Mouse (Mus musculus): ENCODE measurements around the gene Serinc2.

The Serinc2 gene

GRCm38 (mm10) chr4:130296243-130296965, 17.4 kb upstream of the Serinc2 start:
- DNase-seq, result no peak

- no peak for DNase-seq
Measured at GRCm38 (mm10) chr4:130295047-130295745, 16.2 kb upstream of the Serinc2 start.

- DNase-seq, result no peak
Measured at GRCm38 (mm10) chr4:130294513-130294912, 15.5 kb upstream of the Serinc2 start.

- DNase-seq, result peak; percentile 86 to 90
Measured at GRCm38 (mm10) chr4:130292271-130292670, 13.3 kb upstream of the Serinc2 start.

DNA sequence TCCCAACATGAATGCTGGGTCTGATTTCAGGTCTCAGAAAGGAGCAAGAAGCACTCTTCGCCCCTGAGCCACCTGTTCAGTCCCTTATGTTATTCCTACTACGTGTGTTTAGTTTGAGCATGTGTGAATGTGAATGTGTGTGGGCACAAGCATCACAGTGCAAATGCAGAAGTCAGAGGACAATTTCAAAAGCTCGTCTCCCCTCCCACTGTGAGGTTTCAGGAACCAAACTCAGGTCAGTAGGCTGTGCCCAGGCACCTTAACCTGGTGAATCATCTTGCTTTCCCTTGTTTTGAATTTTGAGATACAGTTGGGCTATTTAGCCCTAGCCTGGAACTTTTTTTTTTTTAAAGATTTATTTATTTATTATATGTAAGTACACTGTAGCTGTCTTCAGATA, 10.8 kb upstream of the Serinc2 start:
- DNase-seq, result no peak

DNA sequence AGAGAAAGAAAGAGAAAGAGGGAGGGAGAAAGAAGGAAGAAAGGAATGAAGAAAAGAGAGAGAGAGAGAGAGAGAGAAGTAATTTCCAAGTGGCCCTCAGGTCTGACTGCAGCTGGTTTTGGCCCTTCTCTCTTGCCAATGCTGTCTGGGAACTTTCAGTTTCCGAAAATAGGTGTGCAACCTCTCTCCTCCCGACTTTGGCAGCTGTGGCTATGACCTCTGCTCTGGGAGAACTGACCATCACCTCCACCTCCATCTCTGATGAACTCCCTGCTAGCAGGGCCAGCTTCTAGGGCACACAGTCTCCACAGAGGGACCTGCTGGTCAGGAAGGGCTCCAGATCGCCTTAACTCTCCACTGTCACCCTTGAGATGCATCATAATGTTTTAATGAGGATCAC, 7.5 kb upstream of the Serinc2 start:
- DNase-seq, result no peak

DNA sequence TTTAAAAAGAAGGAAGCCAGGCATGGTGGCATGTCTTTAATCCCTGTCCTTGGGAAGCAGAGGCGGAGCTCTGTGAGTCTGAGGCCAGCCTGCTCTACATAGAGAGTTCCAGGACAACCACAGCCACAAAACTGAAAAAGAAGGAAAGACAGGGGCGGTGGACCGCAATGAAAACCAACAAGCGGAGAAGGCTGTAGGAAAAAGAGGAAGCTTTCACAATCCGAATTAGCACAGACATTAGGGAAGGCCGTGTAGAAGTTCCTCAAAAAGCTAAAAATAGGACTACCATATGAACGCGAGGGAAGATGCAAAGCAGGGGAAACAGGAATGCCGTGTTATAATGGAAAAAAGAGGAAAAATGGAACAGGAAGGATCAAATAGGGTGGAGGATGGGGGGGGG, 4.8 kb upstream of the Serinc2 start:
- no peak for DNase-seq

GRCm38 (mm10) chr4:130282856-130283255, 3.9 kb upstream of the Serinc2 start:
- no peak for DNase-seq

DNA sequence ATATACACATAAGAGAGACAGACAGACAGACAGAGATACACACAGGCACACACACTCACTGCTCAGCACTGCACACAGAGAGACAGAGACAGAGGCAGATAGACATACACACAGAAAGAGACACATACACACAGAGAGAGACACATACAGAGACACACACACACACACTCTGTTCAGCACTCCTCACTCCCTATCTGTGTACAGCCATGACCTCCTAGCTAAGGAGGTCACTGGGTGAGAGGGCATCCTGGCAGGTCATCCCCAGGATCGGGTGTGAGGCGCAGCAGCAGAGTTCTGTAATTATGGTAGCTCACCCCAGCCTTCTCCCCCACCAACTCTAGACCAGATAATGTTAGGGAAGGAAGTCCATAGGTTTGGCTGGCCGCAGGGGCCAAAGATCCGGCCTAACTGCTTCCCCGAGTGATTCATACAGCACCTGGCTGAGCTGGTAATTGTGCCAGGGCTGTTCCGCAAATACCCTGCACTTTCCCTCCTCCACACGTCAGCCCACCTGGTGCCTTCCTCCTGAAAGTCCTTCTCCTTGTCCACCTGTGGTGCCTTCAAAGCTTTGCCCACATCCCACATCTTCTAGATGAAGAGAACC, 2.3 kb downstream of the Serinc2 start:
- DNase-seq, result peak in 1 of 2 experiments; percentile 46

- no peak for DNase-seq
Measured at GRCm38 (mm10) chr4:130275823-130276105, 3.2 kb downstream of the Serinc2 start.

DNA sequence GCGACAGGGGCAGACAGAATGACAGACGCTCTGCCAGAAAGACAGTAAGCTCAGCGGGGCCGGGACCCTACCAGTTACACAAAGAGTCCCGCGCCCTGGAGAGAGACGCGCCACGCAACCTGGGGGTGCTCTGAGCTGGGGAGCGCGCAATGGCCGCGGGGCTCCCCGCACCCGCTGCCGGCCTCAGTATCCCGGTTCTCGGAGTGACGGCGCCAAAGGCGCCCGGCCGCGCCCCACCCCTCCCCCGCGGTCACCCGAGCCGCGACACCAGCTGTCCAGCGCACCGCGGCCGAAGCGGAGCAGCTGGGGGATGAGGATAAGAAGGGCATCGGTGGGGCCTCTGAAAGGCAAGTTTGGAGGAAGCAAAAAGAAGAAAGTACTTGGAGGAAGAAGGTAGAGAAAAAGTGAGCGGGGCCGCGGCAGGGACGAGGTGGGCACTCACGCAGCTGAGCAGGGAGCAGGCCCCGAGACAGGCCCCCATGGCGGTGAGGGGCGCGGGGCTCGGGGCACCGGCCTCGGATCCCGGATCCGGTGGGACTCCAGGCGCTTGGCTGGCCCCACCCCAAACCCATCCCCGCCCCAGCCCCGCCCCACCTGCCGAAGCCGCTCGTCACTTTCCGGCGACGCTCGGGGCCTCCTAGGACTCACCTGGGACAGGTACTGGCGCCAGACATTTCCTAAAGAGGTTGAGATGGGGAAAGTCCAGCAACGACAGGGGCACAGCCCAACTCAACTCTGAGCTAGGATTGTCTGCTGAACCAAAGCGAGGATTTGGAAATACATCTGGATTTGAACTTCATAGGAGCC, 3.8 kb downstream of the Serinc2 start:
- DNase-seq, result peak; percentile 71 to 84

GRCm38 (mm10) chr4:130274346-130275015, 4.5 kb downstream of the Serinc2 start:
- peak; percentile 68 to 75 for DNase-seq

GRCm38 (mm10) chr4:130273698-130274345, 5.2 kb downstream of the Serinc2 start:
- DNase-seq, result peak; percentile 75 to 82

DNA sequence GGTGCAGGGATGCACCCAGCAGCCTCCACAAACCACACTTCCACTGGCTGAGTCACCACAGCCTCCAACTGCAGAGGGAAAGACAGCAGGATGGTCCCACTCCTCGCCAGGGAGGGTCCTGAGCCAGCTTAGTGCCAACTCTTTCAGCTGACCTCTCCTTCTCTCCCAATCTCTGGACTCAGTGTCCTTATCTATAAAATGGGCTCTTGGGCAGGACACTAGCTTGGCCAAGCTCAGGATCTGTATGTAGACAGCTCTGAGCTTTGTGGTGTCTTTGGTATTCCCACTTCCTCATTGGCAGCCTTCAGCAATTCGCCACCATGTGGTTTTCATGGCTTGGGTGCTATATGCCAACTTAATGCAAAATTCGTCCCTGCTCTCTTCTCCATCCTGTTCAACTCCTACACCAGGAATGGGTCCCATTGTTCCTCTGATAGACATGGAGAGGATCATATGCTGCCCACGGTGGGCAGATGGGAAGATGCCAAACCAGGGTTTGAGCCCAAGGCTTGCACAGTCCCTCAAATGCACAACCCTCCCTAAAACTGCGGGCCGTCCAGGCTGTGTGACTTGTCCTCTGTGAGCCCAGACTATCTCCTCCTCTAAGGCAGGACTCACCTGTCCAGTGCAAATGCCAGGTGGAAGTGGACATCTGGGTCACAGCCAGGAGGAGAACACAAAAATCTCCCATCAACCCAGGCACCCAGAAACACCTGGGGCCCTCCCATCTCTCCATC, 8.2 kb downstream of the Serinc2 start:
- no peak for DNase-seq

GRCm38 (mm10) chr4:130270089-130270488, 8.9 kb downstream of the Serinc2 start:
- DNase-seq, result peak; percentile 77 to 85

DNA sequence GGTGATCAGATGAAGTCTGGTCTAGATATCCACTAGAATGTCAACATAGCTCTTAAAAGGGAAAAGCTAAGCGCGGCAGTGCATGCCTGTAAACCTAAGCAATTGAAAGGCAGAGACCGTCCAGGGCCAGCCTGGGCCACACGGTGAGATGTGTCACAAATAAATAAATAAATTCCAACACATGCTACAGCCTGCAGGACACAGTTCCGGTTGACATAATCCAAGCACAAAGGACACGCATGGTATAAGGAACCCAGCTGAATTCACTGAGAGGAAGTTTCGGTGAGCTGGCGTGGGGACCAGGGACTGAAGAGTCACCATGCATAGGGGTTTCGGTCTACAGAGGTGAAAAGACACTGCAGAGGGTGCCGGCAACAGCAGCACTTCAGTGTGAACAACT, 10.3 kb downstream of the Serinc2 start:
- DNase-seq, result peak in 1 of 2 experiments; percentile 39

DNA sequence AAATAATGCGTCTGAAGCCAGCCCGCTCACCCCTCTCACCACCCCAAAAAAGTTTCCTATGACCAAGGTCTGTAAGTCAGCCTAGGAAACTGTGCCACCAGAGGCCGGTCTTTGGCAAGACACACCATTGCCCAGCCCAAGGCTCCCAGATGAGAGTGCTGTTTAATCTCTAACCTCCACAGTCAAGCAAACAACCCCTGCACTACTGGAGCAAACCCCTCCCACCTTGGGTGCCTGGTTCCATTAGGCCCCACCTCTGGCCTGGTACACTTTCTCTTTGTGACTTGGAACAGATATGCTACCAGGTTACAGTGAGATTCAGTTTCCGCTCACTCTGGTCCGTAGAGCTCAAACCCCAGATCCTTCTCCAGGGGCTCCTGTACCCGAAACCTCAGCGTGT, 11.9 kb downstream of the Serinc2 start:
- DNase-seq, result no peak

DNA sequence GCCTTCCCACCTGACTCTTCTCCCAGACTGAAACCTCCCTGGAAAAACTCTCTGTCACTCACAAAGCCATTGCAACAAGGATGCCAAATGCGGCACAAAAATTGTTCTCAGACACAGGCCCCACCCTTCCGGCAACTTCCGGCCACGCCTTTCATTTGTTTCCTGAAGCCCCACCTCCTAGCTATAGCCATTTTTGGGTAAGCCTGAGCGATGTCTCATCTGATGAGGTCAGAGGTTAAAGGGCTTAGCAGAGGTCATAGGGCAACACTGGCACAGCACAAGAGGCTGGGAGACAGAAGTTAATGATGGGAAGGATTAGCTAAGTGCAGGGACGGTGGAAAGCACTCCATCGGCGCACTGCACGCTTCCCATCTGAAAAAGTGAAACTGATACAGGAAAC, 12.4 kb downstream of the Serinc2 start:
- DNase-seq, result no peak

GRCm38 (mm10) chr4:130264698-130265349, 14.2 kb downstream of the Serinc2 start:
- DNase-seq, result peak; percentile 75 to 84

DNA sequence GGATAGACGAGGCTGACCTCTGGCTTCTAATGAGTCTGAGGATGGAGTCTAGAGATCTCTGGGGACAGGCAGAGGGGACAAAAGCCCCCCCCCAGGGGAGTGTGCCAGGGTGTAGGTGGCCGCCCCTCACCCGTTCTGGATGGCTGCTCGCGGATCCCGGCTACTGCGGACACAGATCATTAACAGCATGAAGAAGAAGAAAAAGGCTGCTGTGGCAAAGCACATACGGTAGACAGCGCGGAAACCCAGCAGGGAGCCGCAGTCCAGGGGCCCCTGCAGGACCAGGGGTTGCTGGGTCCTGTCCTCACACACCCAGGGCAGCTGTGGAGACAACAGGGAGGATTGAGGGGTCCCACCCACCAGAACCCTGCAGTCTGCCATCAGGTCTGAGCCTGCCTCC, 14.9 kb downstream of the Serinc2 start:
- DNase-seq, result no peak

GRCm38 (mm10) chr4:130260406-130260805, 18.6 kb downstream of the Serinc2 start:
- DNase-seq, result no peak

Measured in cerebellum, adult 18-20 months (tissue).